Mouse (Mus musculus): Measurements from ENCODE around the gene Esp6. TPM values are rescaled to one million over a fixed set of nuclear protein-coding genes. Genes with fewer than 3 reads are reported as not detected.
"Not testable (repeated sequence)": the region's sequence is repeated elsewhere in the genome, so short reads cannot be mapped to it uniquely, and the experiment has no call there.

Esp6 gene
- not detected in 2 replicates for polyA plus RNA-seq (2015; fragmentation: Nextera tagmentation; extraction: Ambion mirVana)

DNA sequence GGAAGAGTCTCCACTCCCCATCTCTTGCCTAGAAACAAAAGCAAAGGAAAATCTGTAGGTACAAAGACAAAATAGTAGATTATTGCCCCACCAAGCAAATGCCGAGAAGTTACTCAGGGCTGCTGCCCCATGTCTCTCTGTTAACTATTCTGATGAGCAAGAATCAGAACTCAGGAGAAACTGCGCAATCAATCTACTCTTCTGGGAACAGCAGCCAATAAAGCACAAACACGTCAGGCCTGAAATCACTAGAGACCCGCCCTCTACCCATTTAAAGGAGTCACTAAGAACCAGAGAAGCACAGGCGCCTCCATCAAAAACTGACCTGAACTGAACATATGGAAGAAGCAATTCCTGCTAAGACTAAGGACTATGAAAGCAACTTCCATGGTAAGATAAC is at the start of gene Esp6:
Gene Esp6, plus strand, starts transcription at position 301 of the 400 bp plus-strand sequence.
- no peaks in the 10 kb centered on the region for H3K27me3 ChIP-seq (ENCODE audit: insufficient read depth, low read length)
- WGBS: 78% methylated on average over 5 of the region's 5 CpGs
- no peaks in the 10 kb centered on the region for H3K36me3 ChIP-seq (ENCODE audit: insufficient read depth, low read length)
- no peak within 1 kb of the TSS for H3K4me3 ChIP-seq (ENCODE audit: low read length)
- no peaks in the 10 kb centered on the region for H3K4me1 ChIP-seq (ENCODE audit: insufficient read depth, low read length)
- no peak within 1 kb of the TSS for H3K27ac ChIP-seq (ENCODE audit: low read length)
- no peak within 1 kb of the TSS for H3K4me2 ChIP-seq (replicated peaks; ENCODE audit: low read depth, low read length)
- H3K9ac ChIP-seq (replicated peaks; ENCODE audit: low read length): no peak within 1 kb of the TSS
- ATAC-seq (ENCODE audit: low FRiP score, low TSS enrichment): no peak
- H3K9me3 ChIP-seq (ENCODE audit: low read length): no peaks in the 10 kb centered on the region

GRCm38 (mm10) chr17:40519818-40520217 is 41.5 kb upstream of the Esp6 start, which contains the start of gene Esp8:
TSS of gene Esp8 (plus strand) at chr17:40520022.
- Histone ChIP-seq H3K27ac (ENCODE audit: low read length) (no peak within 1 kb of the TSS), H3K4me1 (ENCODE audit: insufficient read depth, low read length) (no peaks in the 10 kb centered on the region), H3K36me3 (ENCODE audit: insufficient read depth, low read length) (no peaks in the 10 kb centered on the region), H3K9me3 (ENCODE audit: low read length) (no peaks in the 10 kb centered on the region), H3K9ac (replicated peaks; ENCODE audit: low read length) (no peak within 1 kb of the TSS), H3K27me3 (ENCODE audit: insufficient read depth, low read length) (no peaks in the 10 kb centered on the region), H3K4me2 (replicated peaks; ENCODE audit: low read depth, low read length) (no peak within 1 kb of the TSS), H3K4me3 (ENCODE audit: low read length) (no peak within 1 kb of the TSS)
- 44% methylated on average over 3 of the region's 3 CpGs for WGBS
- ATAC-seq (ENCODE audit: low FRiP score, low TSS enrichment): peak; percentile 74; the same call in 1 of the 2 replicates

GRCm38 (mm10) chr17:40529813-40530212 is 31.5 kb upstream of the Esp6 start:
- no peak overlapping the region for H3K4me2 ChIP-seq (replicated peaks; ENCODE audit: low read depth, low read length)
- H3K9me3 ChIP-seq (ENCODE audit: low read length): no peaks in the 10 kb centered on the region
- H3K9ac ChIP-seq (replicated peaks; ENCODE audit: low read length): no peak overlapping the region
- no peaks in the 10 kb centered on the region for H3K27me3 ChIP-seq (ENCODE audit: insufficient read depth, low read length)
- H3K4me3 ChIP-seq (ENCODE audit: low read length): no peak overlapping the region
- WGBS: 84% methylated on average over 3 of the region's 3 CpGs
- H3K36me3 ChIP-seq (ENCODE audit: insufficient read depth, low read length): no peaks in the 10 kb centered on the region
- ATAC-seq (ENCODE audit: low FRiP score, low TSS enrichment): no peak
- H3K4me1 ChIP-seq (ENCODE audit: insufficient read depth, low read length): no peaks in the 10 kb centered on the region
- no peak overlapping the region for H3K27ac ChIP-seq (ENCODE audit: low read length)

- Histone ChIP-seq H3K4me3 (ENCODE audit: low read length) (no peak overlapping the region), H3K4me1 (ENCODE audit: insufficient read depth, low read length) (no peaks in the 10 kb centered on the region), H3K9me3 (ENCODE audit: low read length) (no peaks in the 10 kb centered on the region), H3K36me3 (ENCODE audit: insufficient read depth, low read length) (no peaks in the 10 kb centered on the region), H3K4me2 (replicated peaks; ENCODE audit: low read depth, low read length) (no peak overlapping the region), H3K27me3 (ENCODE audit: insufficient read depth, low read length) (no peaks in the 10 kb centered on the region), H3K9ac (replicated peaks; ENCODE audit: low read length) (no peak overlapping the region), H3K27ac (ENCODE audit: low read length) (no peak overlapping the region)
- 100% methylated on average over 1 of the region's 1 CpGs for WGBS
- no peak for ATAC-seq (ENCODE audit: low FRiP score, low TSS enrichment)
Observed at GRCm38 (mm10) chr17:40531147-40531546, 30.2 kb upstream of the Esp6 start.

- not testable (repeated sequence) for H3K27me3 ChIP-seq (ENCODE audit: insufficient read depth, low read length); H3K4me3 ChIP-seq (ENCODE audit: low read length); H3K9me3 ChIP-seq (ENCODE audit: low read length); H3K4me2 ChIP-seq (replicated peaks; ENCODE audit: low read depth, low read length); H3K9ac ChIP-seq (replicated peaks; ENCODE audit: low read length); H3K27ac ChIP-seq (ENCODE audit: low read length); ATAC-seq (ENCODE audit: low FRiP score, low TSS enrichment); H3K36me3 ChIP-seq (ENCODE audit: insufficient read depth, low read length); H3K4me1 ChIP-seq (ENCODE audit: insufficient read depth, low read length)
- 55% methylated on average over 5 of the region's 5 CpGs for WGBS
Observed at GRCm38 (mm10) chr17:40547005-40547404, 14.3 kb upstream of the Esp6 start.

DNA sequence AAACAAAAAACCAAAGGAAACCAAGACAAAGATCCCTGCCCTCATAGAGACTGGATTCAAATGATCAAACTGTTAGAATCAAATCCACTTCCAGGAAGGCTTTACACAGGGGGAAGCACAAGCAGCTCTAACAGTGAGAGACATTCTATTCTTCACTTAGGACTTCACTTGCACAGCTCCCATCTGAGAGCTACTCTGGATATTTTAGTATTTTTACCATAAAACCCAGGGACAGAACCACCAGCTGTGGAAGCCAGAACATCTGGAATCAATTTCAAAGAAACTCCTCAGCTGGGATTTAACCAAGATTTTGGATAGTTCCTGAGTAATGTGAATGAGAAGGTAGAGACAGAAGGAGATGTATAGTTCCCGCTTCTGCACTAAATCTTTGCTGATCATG is 7.8 kb upstream of the Esp6 start:
- WGBS: 73% methylated on average over 1 of the region's 1 CpGs
- Histone ChIP-seq H3K4me3 (ENCODE audit: low read length) (no peak overlapping the region), H3K4me1 (ENCODE audit: insufficient read depth, low read length) (no peaks in the 10 kb centered on the region), H3K36me3 (ENCODE audit: insufficient read depth, low read length) (no peaks in the 10 kb centered on the region), H3K27ac (ENCODE audit: low read length) (no peak overlapping the region), H3K9me3 (ENCODE audit: low read length) (no peaks in the 10 kb centered on the region), H3K9ac (replicated peaks; ENCODE audit: low read length) (no peak overlapping the region), H3K27me3 (ENCODE audit: insufficient read depth, low read length) (no peaks in the 10 kb centered on the region), H3K4me2 (replicated peaks; ENCODE audit: low read depth, low read length) (no peak overlapping the region)
- ATAC-seq (ENCODE audit: low FRiP score, low TSS enrichment): no peak

- not testable (repeated sequence) for H3K9ac ChIP-seq (replicated peaks; ENCODE audit: low read length); ATAC-seq (ENCODE audit: low FRiP score, low TSS enrichment); H3K36me3 ChIP-seq (ENCODE audit: insufficient read depth, low read length); H3K4me1 ChIP-seq (ENCODE audit: insufficient read depth, low read length); H3K27ac ChIP-seq (ENCODE audit: low read length); H3K27me3 ChIP-seq (ENCODE audit: insufficient read depth, low read length); H3K4me3 ChIP-seq (ENCODE audit: low read length); H3K9me3 ChIP-seq (ENCODE audit: low read length); H3K4me2 ChIP-seq (replicated peaks; ENCODE audit: low read depth, low read length)
- WGBS: 56% methylated on average over 6 of the region's 6 CpGs
Observed at GRCm38 (mm10) chr17:40583906-40584305, 22.6 kb downstream of the Esp6 start.

DNA sequence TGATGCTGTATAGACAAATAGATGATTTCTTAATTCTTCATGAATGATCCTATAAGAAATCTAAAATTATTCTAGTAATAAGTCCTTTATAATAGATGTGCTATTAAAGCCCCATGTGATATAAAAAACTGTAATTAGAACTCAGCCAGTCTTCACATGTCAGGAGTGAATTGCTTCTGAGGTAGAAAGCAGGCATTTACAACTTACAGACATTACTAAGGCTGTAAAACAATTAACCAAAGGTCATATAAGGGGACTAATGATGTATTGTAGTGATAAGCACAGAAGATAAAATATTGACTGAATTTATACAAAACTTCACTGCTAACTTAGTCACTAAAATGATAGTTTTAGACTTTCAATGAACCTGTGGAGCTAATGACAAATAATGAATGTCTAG is 30.0 kb downstream of the Esp6 start:
- Histone ChIP-seq H3K27me3 (ENCODE audit: insufficient read depth, low read length) (no peaks in the 10 kb centered on the region), H3K4me1 (ENCODE audit: insufficient read depth, low read length) (no peaks in the 10 kb centered on the region), H3K36me3 (ENCODE audit: insufficient read depth, low read length) (no peaks in the 10 kb centered on the region), H3K9ac (replicated peaks; ENCODE audit: low read length) (no peak overlapping the region), H3K27ac (ENCODE audit: low read length) (no peak overlapping the region), H3K9me3 (ENCODE audit: low read length) (no peaks in the 10 kb centered on the region), H3K4me3 (ENCODE audit: low read length) (no peak overlapping the region), H3K4me2 (replicated peaks; ENCODE audit: low read depth, low read length) (no peak overlapping the region)
- ATAC-seq (ENCODE audit: low FRiP score, low TSS enrichment): no peak

DNA sequence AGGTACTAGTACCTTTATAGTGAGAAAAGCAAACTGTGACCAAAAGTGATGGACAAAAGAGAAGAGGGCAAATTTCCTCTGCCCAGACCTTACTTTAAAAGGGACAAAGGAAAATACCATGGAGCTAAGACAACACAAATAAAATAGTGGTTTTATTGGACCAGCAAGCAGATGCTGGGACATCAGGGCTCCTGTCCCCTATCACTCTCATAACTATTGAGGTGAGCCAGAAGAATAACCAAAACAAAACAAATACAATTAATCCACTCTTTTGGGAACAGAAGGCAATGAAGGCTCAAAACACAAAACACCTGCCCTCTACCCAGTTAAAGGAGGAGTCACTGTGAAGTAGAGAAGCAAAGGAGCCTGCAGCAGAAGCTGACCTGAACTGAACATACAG is 37.0 kb downstream of the Esp6 start, which contains the start of gene Esp4:
Gene Esp4, plus strand, starts transcription at position 301 of the 400 bp plus-strand sequence.
- Histone ChIP-seq H3K27me3 (ENCODE audit: insufficient read depth, low read length) (no peaks in the 10 kb centered on the region), H3K36me3 (ENCODE audit: insufficient read depth, low read length) (no peaks in the 10 kb centered on the region), H3K4me3 (ENCODE audit: low read length) (no peak within 1 kb of the TSS), H3K4me1 (ENCODE audit: insufficient read depth, low read length) (no peaks in the 10 kb centered on the region), H3K9ac (replicated peaks; ENCODE audit: low read length) (no peak within 1 kb of the TSS), H3K4me2 (replicated peaks; ENCODE audit: low read depth, low read length) (no peak within 1 kb of the TSS), H3K27ac (ENCODE audit: low read length) (no peak within 1 kb of the TSS), H3K9me3 (ENCODE audit: low read length) (no peaks in the 10 kb centered on the region)
- no peak for ATAC-seq (ENCODE audit: low FRiP score, low TSS enrichment)

All from kidney, embryonic 16.5 days (tissue).